ENCODE assay signal across 23 mouse cellular contexts in genomic region chr1:38873911-38874310, GRCm38 (mm10). TPM values are rescaled to one million over a fixed set of nuclear protein-coding genes. Genes with fewer than 3 reads are reported as not detected.
A peak's percentile ranks its signal among the peaks of the same experiment; 100 is the strongest.
DNase-seq lines count a peak whose midpoint lies in the region; ATAC-seq lines count a peak whose summit lies in the region.
"Had no signal": no experiment of that assay in that cellular context is flagged by ENCODE, and none has a peak within 500 bp of the region (broad histone marks: within the 10 kb centered on the region; RNA-seq: fewer than 3 reads in every experiment).

No protein-coding gene starts in this region.

- peaks cover 12% of the 10 kb centered on the region for H3K4me1 ChIP-seq in midbrain, embryonic 13.5 days (replicated peaks)
- H3K4me1 ChIP-seq in neural tube, embryonic 15.5 days = no peaks in the 10 kb centered on the region
- H3K4me1 ChIP-seq: heart, embryonic 15.5 days had no signal

- DNase-seq in cerebellum, adult 11-12 months = peak; percentile 62
- DNase-seq in R1 (ENCODE audit: low read depth, low spot score) = peak; percentile 66
- DNase-seq in cerebellum, adult 9-10 months = peak; percentile 58
- peak; percentile 67 to 80 for DNase-seq in cerebellum, postnatal 25 days
- no peak for DNase-seq in urinary bladder, postnatal 4 days (ENCODE audit: low spot score in 2 of 2)
- DNase-seq: adrenal gland, postnatal 10 days; B cell, adult 2 months; forebrain, postnatal 0 days; gastrocnemius, postnatal 14 days; heart, adult 2 months; heart, postnatal 14 days; kidney, adult 18-20 months had no signal

- H3K36me3 ChIP-seq in midbrain, embryonic 13.5 days = peaks cover 49% of the 10 kb centered on the region
- peaks cover 46% of the 10 kb centered on the region for H3K36me3 ChIP-seq in neural tube, embryonic 15.5 days
- H3K36me3 ChIP-seq: heart, embryonic 15.5 days; intestine, embryonic 15.5 days had no signal

- H3K9ac ChIP-seq in midbrain, embryonic 13.5 days (replicated peaks) = no peak overlapping the region
- H3K9ac ChIP-seq in neural tube, embryonic 15.5 days (replicated peaks) = no peak overlapping the region
- H3K9ac ChIP-seq: embryonic facial prominence, embryonic 13.5 days; forebrain, embryonic 12.5 days; forebrain, postnatal 0 days; heart, embryonic 15.5 days; hindbrain, embryonic 13.5 days; intestine, embryonic 15.5 days had no signal

- ATAC-seq in cerebellum, adult (ENCODE audit: insufficient number of reproducible peaks, low FRiP score, low TSS enrichment) = no peak
- ATAC-seq in midbrain, embryonic 13.5 days = no peak
- no peak for ATAC-seq in neural tube, embryonic 15.5 days (ENCODE audit: low FRiP score)
- ATAC-seq: CD4-positive, CD25-positive, alpha-beta regulatory T cell, adult 4 months; forebrain, postnatal 0 days; intestine, embryonic 15.5 days; Patski had no signal

- no peak overlapping the region for H3K4me3 ChIP-seq in midbrain, embryonic 13.5 days (replicated peaks)
- no peak overlapping the region for H3K4me3 ChIP-seq in neural tube, embryonic 15.5 days (replicated peaks)
- H3K4me3 ChIP-seq: embryonic facial prominence, embryonic 13.5 days; forebrain, embryonic 12.5 days; heart, adult 2 months; heart, embryonic 15.5 days; hindbrain, embryonic 13.5 days; intestine, embryonic 15.5 days had no signal

- H3K4me2 ChIP-seq in midbrain, embryonic 13.5 days (replicated peaks) = no peak overlapping the region
- no peak overlapping the region for H3K4me2 ChIP-seq in neural tube, embryonic 15.5 days
- H3K4me2 ChIP-seq: embryonic facial prominence, embryonic 13.5 days; forebrain, embryonic 12.5 days; heart, embryonic 11.5 days; heart, embryonic 15.5 days; hindbrain, embryonic 13.5 days; intestine, embryonic 15.5 days had no signal

- no peaks in the 10 kb centered on the region for H3K9me3 ChIP-seq in midbrain, embryonic 13.5 days
- H3K9me3 ChIP-seq in neural tube, embryonic 15.5 days (replicated peaks) = no peaks in the 10 kb centered on the region
- H3K9me3 ChIP-seq: embryonic facial prominence, embryonic 13.5 days; forebrain, embryonic 12.5 days; heart, embryonic 15.5 days; hindbrain, embryonic 13.5 days; intestine, embryonic 15.5 days had no signal

- WGBS in midbrain, embryonic 13.5 days = 89% methylated on average over 5 of the region's 5 CpGs
- WGBS in neural tube, embryonic 15.5 days = 85% methylated on average over 5 of the region's 5 CpGs

- no peaks in the 10 kb centered on the region for H3K27me3 ChIP-seq in midbrain, embryonic 13.5 days
- no peaks in the 10 kb centered on the region for H3K27me3 ChIP-seq in neural tube, embryonic 15.5 days (replicated peaks)
- H3K27me3 ChIP-seq: embryonic facial prominence, embryonic 13.5 days; forebrain, embryonic 12.5 days; heart, embryonic 15.5 days; hindbrain, embryonic 13.5 days; intestine, embryonic 15.5 days; Patski had no signal

- H3K27ac ChIP-seq in midbrain, embryonic 13.5 days = no peak overlapping the region
- no peak overlapping the region for H3K27ac ChIP-seq in neural tube, embryonic 15.5 days (replicated peaks)
- H3K27ac ChIP-seq: embryonic facial prominence, embryonic 13.5 days; forebrain, embryonic 12.5 days; heart, adult 2 months; heart, embryonic 15.5 days; hindbrain, embryonic 13.5 days; intestine, embryonic 15.5 days had no signal

RNA-seq across cellular contexts. Expression of gene Chst10, which starts 24.1 kb away (rescaled TPM):
- polyA plus RNA-seq in midbrain, embryonic 13.5 days (2015; fragmentation: Nextera tagmentation; extraction: Ambion mirVana) = 45.9 and 46.6 TPM in 2 replicates
- polyA plus RNA-seq in neural tube, embryonic 15.5 days (2015; fragmentation: Nextera tagmentation; extraction: Ambion mirVana) = 46.0 and 47.5 TPM in 2 replicates

RNA-seq across cellular contexts. Expression of gene Lonrf2, which starts 37.4 kb away (rescaled TPM):
- 12.5 and 14.1 TPM in 2 replicates for polyA plus RNA-seq in midbrain, embryonic 13.5 days (2015; fragmentation: Nextera tagmentation; extraction: Ambion mirVana)
- 18.6 and 22.6 TPM in 2 replicates for polyA plus RNA-seq in neural tube, embryonic 15.5 days (2015; fragmentation: Nextera tagmentation; extraction: Ambion mirVana)
- polyA plus RNA-seq: CD4-positive, CD25-positive, alpha-beta regulatory T cell, adult 4 months had no signal

Comparison
In these comparisons a context has a peak if more than half of its experiments do, and no peak if none do; other contexts are left out.
1. DNase-seq: peak in cerebellum, adult 11-12 months (single experiment), R1 (single experiment), cerebellum, adult 9-10 months (single experiment) and cerebellum, postnatal 25 days (2 of 2); none in urinary bladder, postnatal 4 days (0 of 2).